Mouse (Mus musculus): ENCODE results near the gene Thoc3. TPM values are rescaled to one million over a fixed set of nuclear protein-coding genes. Genes with fewer than 3 reads are reported as not detected.

Gene Thoc3
- polyA plus RNA-seq (2015; fragmentation: Nextera tagmentation; extraction: Ambion mirVana), result 42.1 and 50.7 TPM in 2 replicates

DNA sequence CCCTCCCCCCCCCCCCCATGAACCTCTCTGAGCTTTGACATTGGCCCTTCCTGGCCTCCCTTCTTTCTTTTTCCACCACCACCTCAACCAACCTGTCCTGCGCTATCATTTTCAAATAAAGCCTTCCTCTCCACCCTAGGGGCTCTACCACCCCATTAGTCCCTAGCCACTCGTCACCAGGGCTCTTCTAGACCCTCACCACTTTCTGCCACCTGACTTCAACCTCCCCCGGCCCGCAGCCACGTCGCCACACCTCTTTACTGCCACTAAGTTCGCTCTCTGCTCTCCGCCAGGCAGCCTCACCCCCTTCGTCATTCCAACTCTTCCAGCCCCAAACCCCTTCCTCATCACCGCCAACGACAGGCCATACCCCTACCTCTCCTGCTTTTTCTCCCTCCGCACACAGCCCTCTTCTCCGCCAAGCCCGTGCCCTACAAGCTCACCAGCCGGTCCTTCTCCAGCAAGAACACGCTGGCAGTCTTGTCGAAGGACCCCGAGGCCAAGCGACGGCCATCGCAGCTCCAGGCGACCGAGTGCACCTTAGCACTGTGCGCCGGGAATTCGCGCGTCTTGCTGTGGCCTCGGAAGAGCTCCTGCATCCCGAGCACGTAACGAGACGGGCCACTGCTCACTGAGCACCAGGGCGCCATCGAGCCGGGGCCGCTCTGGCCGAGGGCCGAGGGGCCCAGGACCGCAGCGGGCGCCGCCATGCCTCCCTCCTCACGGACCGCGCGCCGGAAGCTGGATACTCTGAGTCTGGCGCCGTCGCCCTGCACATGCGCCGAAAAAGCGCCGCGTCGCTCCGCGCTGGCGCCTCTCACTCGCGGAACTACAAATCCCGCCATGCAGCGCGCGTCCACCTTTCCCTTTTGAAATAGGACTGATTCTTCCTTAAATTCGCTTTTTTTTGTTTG lies at the start of gene Thoc3:
TSS of gene Thoc3 (minus strand) at position 752 of the 914 bp plus-strand sequence.

GRCm38 (mm10) chr13:54503604-54504521 lies 35.2 kb upstream of the Thoc3 start, which contains the start of gene Simc1:
Simc1 (plus strand) TSS chr13:54503779.

Other genes starting within 250 kb of the Thoc3 start
- gene Cplx2, start 97.5 kb downstream of the Thoc3 start, polyA plus RNA-seq (2015; fragmentation: Nextera tagmentation; extraction: Ambion mirVana), result 1.8 and 1.9 TPM in 2 replicates
- 3.4 and 3.6 TPM in 2 replicates for gene Simc1, start 34.9 kb upstream of the Thoc3 start, polyA plus RNA-seq (2015; fragmentation: Nextera tagmentation; extraction: Ambion mirVana)
- gene 4833439L19Rik, start 96.6 kb upstream of the Thoc3 start, polyA plus RNA-seq (2015; fragmentation: Nextera tagmentation; extraction: Ambion mirVana), result 116 and 118 TPM in 2 replicates
- 9.4 and 10.5 TPM in 2 replicates for gene Arl10, start 106.2 kb upstream of the Thoc3 start, polyA plus RNA-seq (2015; fragmentation: Nextera tagmentation; extraction: Ambion mirVana)
- 35.7 and 42.3 TPM in 2 replicates for gene Nop16, start 121.2 kb upstream of the Thoc3 start, polyA plus RNA-seq (2015; fragmentation: Nextera tagmentation; extraction: Ambion mirVana)
- 234 and 246 TPM in 2 replicates for gene Higd2a, start 121.4 kb upstream of the Thoc3 start, polyA plus RNA-seq (2015; fragmentation: Nextera tagmentation; extraction: Ambion mirVana)
- gene Cltb, start 142.5 kb upstream of the Thoc3 start, polyA plus RNA-seq (2015; fragmentation: Nextera tagmentation; extraction: Ambion mirVana), result 51.2 and 64.8 TPM in 2 replicates
- 26.5 and 27.8 TPM in 2 replicates for gene Faf2, start 152.9 kb upstream of the Thoc3 start, polyA plus RNA-seq (2015; fragmentation: Nextera tagmentation; extraction: Ambion mirVana)
- 28.0 and 31.9 TPM in 2 replicates for gene Rnf44, start 225.1 kb upstream of the Thoc3 start, polyA plus RNA-seq (2015; fragmentation: Nextera tagmentation; extraction: Ambion mirVana)
- gene Cdhr2, start 232.6 kb upstream of the Thoc3 start, polyA plus RNA-seq (2015; fragmentation: Nextera tagmentation; extraction: Ambion mirVana), result not detected in 2 replicates